Mouse (Mus musculus) central nervous system, embryonic 18 days (tissue): ENCODE results near the gene Gm10378. TPM values are rescaled to one million over a fixed set of nuclear protein-coding genes. Genes with fewer than 3 reads are reported as not detected.

Source experiments
- polyA plus RNA-seq: library from polyadenylated mRNA; depleted of rRNA; stranded (reverse); fragments of >200 nt; gene quantifications from 2 replicates; pipeline ENCODE4 v1.2.3, GENCODE M21; 2012; rRNA removed

Gm10378 gene
- not detected in 2 replicates for polyA plus RNA-seq

DNA sequence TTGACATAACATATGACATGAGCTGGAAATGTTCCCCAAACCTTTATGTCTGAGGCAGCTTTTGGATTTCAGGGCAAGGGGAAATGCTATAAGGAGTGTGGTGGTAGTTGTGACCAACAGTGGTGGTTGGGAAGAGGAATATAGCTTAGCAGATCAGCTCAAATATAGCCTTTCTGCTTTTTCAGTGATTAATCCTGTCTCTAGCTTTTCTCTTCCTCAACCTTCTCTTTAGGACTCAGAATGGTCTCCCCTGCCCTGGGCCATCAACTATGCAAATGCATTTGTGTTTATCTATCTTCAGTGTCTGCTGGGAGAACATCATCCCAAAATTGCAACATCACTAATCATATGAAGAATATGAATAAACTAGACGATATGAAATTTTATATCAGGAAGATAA, at the start of gene Gm10378:
Gene Gm10378 (plus strand): TSS at position 301 of the 400 bp plus-strand sequence.

DNA sequence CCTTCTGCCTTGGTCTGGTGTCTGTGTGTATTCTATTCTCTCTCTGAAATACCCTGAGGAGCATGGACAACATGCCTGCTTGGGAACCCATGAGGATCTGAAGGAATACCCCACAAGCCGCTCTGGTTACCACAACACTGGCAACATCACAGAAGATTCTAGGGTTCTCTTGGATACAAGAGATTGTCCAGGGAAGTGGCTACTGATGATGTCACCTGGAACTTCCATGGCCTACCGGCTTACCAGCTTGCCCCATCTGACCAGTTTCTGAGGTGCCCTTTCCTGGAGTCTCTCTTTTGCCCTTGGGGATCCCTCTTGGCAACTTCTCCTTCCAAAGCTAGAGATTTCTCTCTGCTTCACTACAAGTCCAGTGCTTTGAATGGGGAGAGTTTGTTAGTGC, 13.9 kb upstream of the Gm10378 start, which contains the start of gene Gm3633:
Gene Gm3633 (minus strand): TSS at position 101 of the 400 bp plus-strand sequence.

Other genes with a start within 250 kb of the Gm10378 start
- gene Gm8005, start 216.3 kb upstream of the Gm10378 start, polyA plus RNA-seq = not detected in 2 replicates
- not detected in 2 replicates for gene Gm8011, start 192.1 kb upstream of the Gm10378 start, polyA plus RNA-seq
- gene Gm8020, start 153.6 kb upstream of the Gm10378 start, polyA plus RNA-seq = not detected in 2 replicates
- gene Gm8024, start 131.7 kb upstream of the Gm10378 start, polyA plus RNA-seq = not detected in 2 replicates
- not detected in 2 replicates for gene Gm17124, start 56.1 kb upstream of the Gm10378 start, polyA plus RNA-seq
- gene Gm3633, start 14.0 kb upstream of the Gm10378 start, polyA plus RNA-seq = not detected in 2 replicates
- gene Gm3015, start 112.9 kb downstream of the Gm10378 start, polyA plus RNA-seq = not detected in 2 replicates
- not detected in 2 replicates for gene Gm10377, start 142.0 kb downstream of the Gm10378 start, polyA plus RNA-seq
- gene Gm21977, start 197.5 kb downstream of the Gm10378 start, polyA plus RNA-seq = not detected in 2 replicates